Mouse (Mus musculus) embryonic facial prominence, embryonic 11.5 days (tissue): Measurements from ENCODE around the gene Pkd2l1. TPM values are rescaled to one million over a fixed set of nuclear protein-coding genes. Genes with fewer than 3 reads are reported as not detected.

Experiments
- ATAC-seq: fragments of 200-750 bp; cut with Nextera tagmentation; replicated peaks from 2 replicates; pipeline ENCODE4 v1.8.0; 2017; ENCODE audit warnings: low read depth; ENCODE audit not compliant: insufficient number of reproducible peaks, low FRiP score, low TSS enrichment
- DNase-seq: peaks from one replicate; pipeline ENCODE4 v3.0.0-alpha.2; 2015; ENCODE audit warnings: low spot score
- H3K27ac ChIP-seq: fragments of 300-500 bp; sonication (generic); replicated peaks from 2 replicates; pipeline ENCODE4 v1.5.1; 2014; ENCODE audit warnings: mild to moderate bottlenecking, low read depth, low read length, control low read depth
- H3K27me3 ChIP-seq: fragments of 300-500 bp; sonication (generic); 2 replicates; pipeline ENCODE4 v1.6.1; 2014; ENCODE audit warnings: mild to moderate bottlenecking, low read length, moderate library complexity, mixed read lengths; ENCODE audit not compliant: control insufficient read depth, insufficient read depth
- H3K36me3 ChIP-seq: fragments of 300-500 bp; sonication (generic); replicated peaks from 2 replicates; pipeline ENCODE4 v1.6.1; 2014; ENCODE audit warnings: low read depth, mild to moderate bottlenecking, low read length, moderate library complexity, mixed read lengths; ENCODE audit not compliant: control insufficient read depth, insufficient read depth
- H3K4me1 ChIP-seq: fragments of 300-500 bp; sonication (generic); 2 replicates; pipeline ENCODE4 v1.6.1; 2014; ENCODE audit warnings: low read length, mixed read lengths; ENCODE audit not compliant: control insufficient read depth, insufficient read depth
- H3K4me2 ChIP-seq: fragments of 300-500 bp; sonication (generic); 2 replicates; pipeline ENCODE4 v1.6.1; 2014; ENCODE audit warnings: low read depth, mild to moderate bottlenecking, control low read depth, low read length, moderate library complexity
- H3K4me3 ChIP-seq: fragments of 300-500 bp; sonication (generic); 2 replicates; pipeline ENCODE4 v1.5.1; 2014; ENCODE audit warnings: low read depth, low read length, control low read depth
- H3K9ac ChIP-seq: fragments of 300-500 bp; sonication (generic); replicated peaks from 2 replicates; pipeline ENCODE4 v1.6.1; 2014; ENCODE audit warnings: mild to moderate bottlenecking, control low read depth, low read length
- H3K9me3 ChIP-seq: fragments of 300-500 bp; sonication (generic); replicated peaks from 2 replicates; pipeline ENCODE4 v1.6.1; 2016; ENCODE audit warnings: mild to moderate bottlenecking, low read length, inconsistent platforms, mixed read lengths; ENCODE audit not compliant: control insufficient read depth
- WGBS: fragments of 180-500 bp; shearing (Covaris S2); extraction: QIAGEN DNeasy Blood & Tissue Kit; methylation state at CpG from one replicate; pipeline ENCODE4 v1.1.7; 2014; 5-methylcytosine and 5-hydroxymethylcytosine counted together
- polyA plus RNA-seq: library from polyadenylated mRNA; unstranded; fragments of >200 nt; fragmentation: Nextera tagmentation; extraction: Ambion mirVana; gene quantifications from 2 replicates; pipeline ENCODE4 v1.2.1, GENCODE M21; 2014

The Pkd2l1 gene
- polyA plus RNA-seq, 1 experiment from 2014 or later = not detected

DNA sequence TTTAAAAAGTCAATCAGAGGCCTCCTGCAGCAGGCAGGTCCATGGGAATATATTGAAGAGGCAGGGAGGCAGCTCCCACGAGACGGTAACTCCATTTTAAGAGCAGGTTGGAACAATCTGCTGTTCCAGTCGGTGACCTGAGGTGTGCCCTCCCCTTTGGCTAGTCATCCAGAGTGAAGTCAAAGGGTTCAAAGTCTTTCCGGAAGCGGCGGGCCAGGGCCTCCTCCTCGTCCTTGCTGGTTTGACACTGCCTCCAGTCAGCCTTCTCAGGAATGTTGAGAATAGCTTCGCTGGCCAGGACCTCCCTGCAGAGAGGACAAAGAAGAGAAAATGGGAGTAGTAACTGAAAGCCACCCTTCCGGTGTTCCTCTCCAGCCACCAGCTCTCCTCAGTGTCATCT is 81.9 kb downstream of the Pkd2l1 start:
- Histone ChIP-seq H3K4me1 (no peaks in the 10 kb centered on the region), H3K4me2 (no peak overlapping the region), H3K36me3 (peaks cover 3% of the 10 kb centered on the region), H3K27me3 (no peaks in the 10 kb centered on the region), H3K9me3 (no peaks in the 10 kb centered on the region), H3K9ac (no peak overlapping the region), H3K27ac (no peak overlapping the region), H3K4me3 (no peak overlapping the region)
- DNase-seq (no peak), ATAC-seq (no peak)
- 86% methylated on average over 9 of the region's 9 CpGs for WGBS

DNA sequence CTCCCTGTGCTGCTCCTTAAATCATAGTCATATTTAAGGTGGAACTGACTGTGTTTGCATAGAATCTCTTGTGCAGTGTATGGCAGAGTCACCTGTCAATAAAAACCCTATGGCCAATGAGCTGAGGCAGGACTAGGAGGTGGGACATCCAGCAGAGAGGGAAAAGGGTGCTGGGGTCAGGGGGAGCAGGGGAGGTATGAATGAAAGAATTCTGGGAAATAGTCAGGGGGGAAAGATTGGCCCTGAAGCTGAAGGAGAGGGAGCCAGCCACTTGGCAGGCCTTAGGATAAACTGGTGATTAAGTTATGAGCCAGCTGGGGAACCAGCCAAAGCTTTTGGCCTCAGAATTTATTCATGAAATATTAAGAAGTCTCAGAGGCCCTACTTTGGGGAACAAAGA is 83.2 kb downstream of the Pkd2l1 start:
- H3K9me3 ChIP-seq = no peaks in the 10 kb centered on the region

DNA sequence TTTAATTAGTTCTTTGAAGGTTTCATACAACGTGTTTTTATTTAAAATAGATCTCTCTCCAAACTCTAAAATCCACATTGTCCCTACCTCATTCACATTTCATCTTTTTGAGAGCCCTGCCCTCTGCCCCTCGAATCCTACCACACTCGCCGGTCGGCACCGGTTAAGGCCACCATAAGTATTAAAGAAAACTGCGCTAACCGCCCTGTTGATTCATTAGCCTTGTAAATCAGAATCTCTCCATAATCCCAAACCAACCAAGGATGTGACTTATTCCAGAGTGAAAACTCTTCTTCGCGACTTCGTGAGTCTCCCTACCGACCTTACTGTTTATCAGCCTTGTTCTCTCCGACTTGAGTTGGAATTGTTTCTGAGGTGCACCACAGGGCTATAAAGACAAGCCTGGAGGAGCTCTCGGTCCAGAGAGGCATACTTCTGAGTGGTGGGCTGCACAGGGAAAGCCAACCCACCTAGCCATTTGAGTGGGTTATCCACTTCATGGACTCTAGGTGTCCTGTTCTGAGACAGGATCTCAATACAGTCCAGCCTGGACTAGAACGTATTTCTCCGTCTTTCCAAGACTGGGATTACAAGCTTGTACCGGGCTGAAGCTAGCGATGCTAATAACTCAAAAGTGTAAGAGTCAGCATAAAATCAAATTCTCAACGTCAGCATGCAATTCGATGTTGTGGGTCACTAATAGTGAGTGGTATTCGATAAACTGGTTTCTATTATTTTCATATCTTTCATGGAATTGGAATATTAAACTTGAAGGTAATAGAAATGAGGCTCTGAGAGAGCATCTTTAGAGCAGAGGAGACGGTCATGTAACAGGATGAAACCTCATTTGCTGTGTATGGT is 84.4 kb downstream of the Pkd2l1 start:
- Histone ChIP-seq H3K27me3 (no peaks in the 10 kb centered on the region), H3K4me3 (peak overlapping the region; percentile 97), H3K9me3 (no peaks in the 10 kb centered on the region), H3K4me2 (peak overlapping the region; percentile 74), H3K4me1 (no peaks in the 10 kb centered on the region), H3K36me3 (no peaks in the 10 kb centered on the region; the same call in 1 of the 2 replicates), H3K9ac (peak overlapping the region; percentile 90), H3K27ac (0 out of 2 replicates have a peak overlapping the region, but pooled peaks have one; percentile 53)
- WGBS = 30% methylated on average over 22 of the region's 22 CpGs
- ATAC-seq (peak; percentile 17; the same call in 1 of the 2 replicates), DNase-seq (peak; percentile 3)

More for the DNA sequence above, 83.2 kb downstream of the Pkd2l1 start:
- DNase-seq = no peak
- no peak overlapping the region for H3K4me2 ChIP-seq
- H3K36me3 ChIP-seq = no peaks in the 10 kb centered on the region; the same call in 1 of the 2 replicates
- no peak for ATAC-seq
- H3K27ac ChIP-seq = no peak overlapping the region
- H3K4me3 ChIP-seq = no peak overlapping the region
- H3K4me1 ChIP-seq = no peaks in the 10 kb centered on the region
- H3K27me3 ChIP-seq = no peaks in the 10 kb centered on the region
- no peak overlapping the region for H3K9ac ChIP-seq

DNA sequence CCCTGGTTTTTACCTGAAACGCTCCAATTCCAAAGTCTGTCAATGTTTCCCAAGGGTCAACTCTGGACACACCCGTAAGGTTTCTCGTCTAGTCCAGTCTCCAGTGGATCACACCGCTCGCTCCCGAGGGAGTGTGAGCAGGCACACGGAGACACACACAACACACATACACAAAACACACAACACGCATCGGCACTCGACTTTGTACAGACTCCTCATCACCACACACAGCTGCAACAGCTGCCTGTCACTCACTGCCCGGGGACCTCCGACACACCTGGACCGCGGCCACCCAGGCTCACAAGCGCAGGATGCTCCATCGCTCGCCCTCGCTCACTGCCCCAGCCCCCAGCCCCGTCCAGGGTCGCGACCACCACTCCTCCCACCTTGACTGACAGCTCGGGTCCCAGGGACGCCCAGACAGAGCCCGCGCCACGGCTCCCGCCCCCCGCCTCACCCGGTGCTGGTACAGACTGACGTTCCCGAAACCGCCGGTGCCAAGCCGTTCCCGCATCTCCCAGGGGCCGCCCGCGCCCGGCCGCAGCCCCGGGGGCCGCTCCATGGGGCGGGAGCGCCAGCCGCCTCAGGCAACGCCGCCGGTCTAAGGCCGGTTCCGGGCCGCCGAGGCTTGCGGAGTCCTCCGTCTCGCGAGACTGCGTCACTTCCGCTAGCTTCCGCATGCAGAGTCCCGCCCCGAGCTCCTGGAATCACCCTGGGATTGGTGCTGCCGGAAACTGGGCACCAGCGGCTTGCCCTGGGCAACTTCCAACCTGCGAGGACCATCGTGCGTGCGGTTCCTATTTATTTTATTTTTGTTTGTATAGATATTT is 85.2 kb downstream of the Pkd2l1 start, which contains the start of gene Chuk:
TSS of gene Chuk (minus strand) at position 650 of the 830 bp plus-strand sequence.
- Histone ChIP-seq H3K4me3 (peak within 1 kb of the TSS; percentile 97), H3K4me1 (no peaks in the 10 kb centered on the region), H3K9me3 (no peaks in the 10 kb centered on the region), H3K27me3 (no peaks in the 10 kb centered on the region), H3K9ac (peak within 1 kb of the TSS; percentile 90), H3K4me2 (peak within 1 kb of the TSS; percentile 74), H3K36me3 (no peaks in the 10 kb centered on the region; the same call in 1 of the 2 replicates), H3K27ac (peak within 1 kb of the TSS; percentile 53; the same call in 1 of the 2 replicates)
- ATAC-seq (peak; percentile 97), DNase-seq (peak; percentile 99)
- WGBS = 1% methylated on average over 67 of the region's 67 CpGs

DNA sequence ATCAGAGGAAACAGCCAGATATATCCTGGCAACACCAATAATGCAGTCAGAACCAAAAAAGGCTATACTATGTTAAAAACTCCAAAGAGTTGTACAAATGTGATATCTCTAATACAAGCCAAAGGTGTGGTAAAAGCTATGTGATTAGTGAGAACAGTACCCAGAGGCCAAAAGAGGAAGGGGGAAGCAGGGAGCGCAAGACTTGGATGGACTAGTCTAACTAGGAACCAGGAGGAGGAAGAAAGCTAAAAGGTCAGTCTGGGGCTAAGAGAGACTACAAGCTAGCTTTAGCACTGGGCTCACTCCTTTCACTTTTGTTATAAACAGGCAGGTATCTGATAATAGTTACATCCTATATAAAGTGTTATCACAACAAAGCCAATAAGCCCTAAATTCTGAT is 87.8 kb downstream of the Pkd2l1 start:
- Histone ChIP-seq H3K27me3 (no peaks in the 10 kb centered on the region), H3K4me3 (no peak overlapping the region), H3K27ac (no peak overlapping the region), H3K9ac (no peak overlapping the region), H3K9me3 (no peaks in the 10 kb centered on the region), H3K4me1 (no peaks in the 10 kb centered on the region), H3K4me2 (no peak overlapping the region), H3K36me3 (no peaks in the 10 kb centered on the region)
- 91% methylated on average over 1 of the region's 1 CpGs for WGBS
- DNase-seq (no peak), ATAC-seq (no peak)

DNA sequence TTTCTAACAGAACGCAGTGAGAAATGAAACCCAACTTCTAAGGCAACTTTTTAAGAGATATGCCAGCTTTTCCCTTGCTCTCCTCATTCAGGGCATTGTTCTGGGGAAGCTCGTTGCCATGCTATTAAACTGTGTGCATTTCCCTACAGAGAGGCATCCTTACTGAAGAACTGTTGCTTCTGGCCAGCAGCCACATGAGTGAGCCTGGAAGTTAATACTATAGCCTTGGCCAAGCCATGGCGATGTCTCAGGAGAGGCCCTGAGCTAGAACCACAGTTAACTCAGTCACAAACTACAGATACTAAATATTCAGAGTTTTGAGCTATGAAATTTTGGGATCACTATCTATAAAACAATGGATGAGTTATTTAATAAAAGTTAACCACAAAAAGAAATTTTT is 89.2 kb downstream of the Pkd2l1 start:
- DNase-seq = no peak
- 92% methylated on average over 3 of the region's 3 CpGs for WGBS
- Histone ChIP-seq H3K9me3 (no peaks in the 10 kb centered on the region), H3K4me2 (no peak overlapping the region), H3K4me3 (no peak overlapping the region), H3K9ac (no peak overlapping the region), H3K36me3 (no peaks in the 10 kb centered on the region), H3K27ac (no peak overlapping the region), H3K27me3 (no peaks in the 10 kb centered on the region), H3K4me1 (no peaks in the 10 kb centered on the region)
- no peak for ATAC-seq

DNA sequence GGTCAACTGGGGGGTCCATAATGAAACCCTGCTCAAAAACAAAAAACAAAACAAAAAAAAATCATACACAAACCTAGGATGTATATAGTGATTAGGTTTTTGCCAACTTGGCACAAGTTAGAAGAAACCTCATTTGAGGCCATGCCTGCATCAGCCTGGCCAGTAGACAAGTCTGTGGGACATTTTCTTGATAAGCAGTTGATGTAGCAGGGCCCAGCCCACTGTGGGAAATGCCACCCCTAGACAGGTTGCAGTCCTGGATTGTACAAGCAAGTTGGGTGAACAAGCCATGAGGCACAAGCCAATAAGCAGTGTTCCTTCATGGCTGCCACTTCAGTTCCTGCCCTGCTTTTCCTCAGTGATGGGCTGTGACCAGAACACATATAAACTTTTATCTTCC is 91.4 kb downstream of the Pkd2l1 start:
- H3K36me3 ChIP-seq = 0 out of 2 replicates have a peak, but pooled peaks cover 2% of the 10 kb centered on the region
- no peaks in the 10 kb centered on the region for H3K9me3 ChIP-seq
- H3K4me3 ChIP-seq = no peak overlapping the region
- no peak overlapping the region for H3K9ac ChIP-seq
- H3K4me2 ChIP-seq = no peak overlapping the region
- ATAC-seq = no peak
- no peaks in the 10 kb centered on the region for H3K4me1 ChIP-seq
- no peak overlapping the region for H3K27ac ChIP-seq
- H3K27me3 ChIP-seq = no peaks in the 10 kb centered on the region
- no peak for DNase-seq
